Mouse (Mus musculus) embryonic fibroblast, embryonic 13.5 days (primary cell): ENCODE data around the gene Lgals12.

Source experiments
- CTCF ChIP-seq: IDR thresholded peaks from 2 replicates; pipeline ENCODE4 v1.5.1; 2011; ENCODE audit warnings: mild to moderate bottlenecking, control low read depth, low read length, moderate library complexity, borderline replicate concordance; ENCODE audit not compliant: insufficient read depth
- POLR2A ChIP-seq: IDR thresholded peaks from 2 replicates; pipeline ENCODE4 v1.6.1; 2011; ENCODE audit warnings: low read depth, mild to moderate bottlenecking, control low read depth, low read length, moderate library complexity

- TF ChIP-seq CTCF (no peak), POLR2A (no peak)
Measured at GRCm38 (mm10) chr19:7606801-7607689, at the start of gene Lgals12.
